Mouse (Mus musculus): Measurements from ENCODE around the gene Fam92a. TPM values are rescaled to one million over a fixed set of nuclear protein-coding genes. Genes with fewer than 3 reads are reported as not detected.
"Not testable (repeated sequence)": the region's sequence is repeated elsewhere in the genome, so short reads cannot be mapped to it uniquely, and the experiment has no call there.

Fam92a gene
- 92.7 and 103 TPM in 2 replicates for polyA plus RNA-seq (2015; fragmentation: Nextera tagmentation; extraction: Ambion mirVana)

DNA sequence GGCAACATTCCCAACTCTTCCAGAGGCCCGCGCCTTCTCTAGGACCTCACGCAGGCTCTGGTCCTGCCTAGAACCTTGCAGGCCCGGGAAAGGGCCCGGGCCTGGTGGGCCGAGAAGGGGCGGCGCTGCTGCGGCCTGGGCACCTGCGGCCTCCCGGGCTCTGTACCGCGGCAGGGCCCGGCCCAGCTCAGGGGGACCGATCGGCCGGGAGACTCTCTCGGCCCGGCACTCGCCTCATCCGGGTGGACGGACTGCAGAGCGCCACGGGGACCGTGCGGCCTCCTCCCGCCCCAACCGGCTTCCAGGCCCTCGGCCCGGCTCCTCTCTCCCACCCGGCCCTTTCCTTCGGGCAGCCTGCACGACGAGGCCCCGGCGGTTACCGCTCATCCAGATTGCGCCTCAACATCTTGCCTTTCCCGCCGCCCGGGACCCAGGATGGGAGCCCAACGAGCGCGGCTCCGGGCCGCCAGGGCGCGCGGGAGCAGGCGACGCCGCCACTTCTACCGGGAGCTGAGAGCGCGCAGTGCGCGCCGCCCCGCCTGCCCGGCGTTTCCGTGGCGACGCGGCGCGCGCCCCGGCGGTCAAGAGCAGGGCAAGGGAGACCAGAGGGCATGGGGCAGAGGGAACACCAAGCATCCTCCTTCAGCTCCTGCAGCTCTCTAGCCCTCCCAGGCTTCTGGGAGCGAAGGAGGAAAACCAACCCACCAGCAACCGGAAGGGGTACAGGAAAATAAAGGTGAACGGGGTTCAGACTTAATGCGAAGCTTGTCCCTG, at the start of gene Fam92a:
Gene Fam92a, minus strand, starts transcription at position 698 of the 774 bp plus-strand sequence.
- WGBS: under 1% methylated on average over 52 of the region's 74 CpGs
- H3K4me2 ChIP-seq: peak within 1 kb of the TSS; percentile 74
- H3K4me1 ChIP-seq (replicated peaks): peaks cover 14% of the 10 kb centered on the region
- ATAC-seq (ENCODE audit: low FRiP score): peak; percentile 94
- peak within 1 kb of the TSS; percentile 82 for H3K4me3 ChIP-seq
- H3K9ac ChIP-seq: peak within 1 kb of the TSS; percentile 98
- H3K36me3 ChIP-seq: peaks cover 16% of the 10 kb centered on the region
- H3K9me3 ChIP-seq: no peaks in the 10 kb centered on the region
- peak within 1 kb of the TSS; percentile 95 for H3K27ac ChIP-seq
- no peaks in the 10 kb centered on the region for H3K27me3 ChIP-seq

DNA sequence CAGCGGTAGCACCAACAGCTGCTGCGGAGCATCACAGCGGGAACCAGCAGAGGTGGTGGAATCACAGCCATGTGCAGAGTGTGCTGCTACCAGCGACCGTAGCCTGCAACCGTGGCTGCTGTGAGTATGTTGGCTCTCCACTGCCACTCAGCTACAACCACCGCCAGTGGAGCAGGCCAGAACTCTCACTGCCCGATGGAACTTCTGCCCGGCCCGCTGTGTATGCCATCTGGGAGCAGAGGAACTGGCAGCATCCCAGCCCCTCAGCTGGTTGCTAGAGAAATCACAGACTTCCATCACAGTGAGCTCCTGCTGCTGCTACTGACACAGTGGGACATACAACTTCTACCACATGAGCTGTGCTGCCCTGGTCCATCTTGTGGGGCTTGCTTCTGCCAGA, 7.2 kb upstream of the Fam92a start:
- no peaks in the 10 kb centered on the region for H3K4me1 ChIP-seq (replicated peaks)
- no peak overlapping the region for H3K4me2 ChIP-seq
- no peak overlapping the region for H3K27ac ChIP-seq
- no peak for ATAC-seq (ENCODE audit: low FRiP score)
- H3K4me3 ChIP-seq: no peak overlapping the region
- WGBS: 89% methylated on average over 10 of the region's 10 CpGs
- H3K27me3 ChIP-seq: no peaks in the 10 kb centered on the region
- H3K9me3 ChIP-seq: no peaks in the 10 kb centered on the region
- no peaks in the 10 kb centered on the region for H3K36me3 ChIP-seq
- no peak overlapping the region for H3K9ac ChIP-seq

DNA sequence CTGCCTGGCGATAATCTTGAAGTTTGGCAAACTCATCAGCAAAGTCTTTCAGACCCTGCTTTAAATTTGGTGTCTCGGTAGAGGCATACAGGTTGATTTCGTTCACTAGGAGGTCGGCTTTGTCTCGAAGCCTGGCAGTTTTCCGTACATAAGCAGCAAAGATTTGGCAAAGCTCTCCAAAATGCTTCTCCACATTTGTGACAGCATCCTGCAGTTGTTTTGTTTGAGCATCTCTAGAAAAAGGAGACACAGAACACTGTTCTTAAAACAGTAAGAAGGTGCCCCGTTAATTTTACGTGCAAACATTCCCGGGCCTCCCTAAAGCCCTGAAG, 863 bp downstream of the Fam92a start:
- no peaks in the 10 kb centered on the region for H3K27me3 ChIP-seq
- no peaks in the 10 kb centered on the region for H3K9me3 ChIP-seq
- peak overlapping the region; percentile 95 for H3K27ac ChIP-seq
- H3K9ac ChIP-seq: peak overlapping the region; percentile 98
- ATAC-seq (ENCODE audit: low FRiP score): no peak
- H3K36me3 ChIP-seq: peaks cover 22% of the 10 kb centered on the region
- peak overlapping the region; percentile 74 for H3K4me2 ChIP-seq
- 15% methylated on average over 9 of the region's 9 CpGs for WGBS
- peak overlapping the region; percentile 82 for H3K4me3 ChIP-seq
- peaks cover 14% of the 10 kb centered on the region for H3K4me1 ChIP-seq (replicated peaks)

DNA sequence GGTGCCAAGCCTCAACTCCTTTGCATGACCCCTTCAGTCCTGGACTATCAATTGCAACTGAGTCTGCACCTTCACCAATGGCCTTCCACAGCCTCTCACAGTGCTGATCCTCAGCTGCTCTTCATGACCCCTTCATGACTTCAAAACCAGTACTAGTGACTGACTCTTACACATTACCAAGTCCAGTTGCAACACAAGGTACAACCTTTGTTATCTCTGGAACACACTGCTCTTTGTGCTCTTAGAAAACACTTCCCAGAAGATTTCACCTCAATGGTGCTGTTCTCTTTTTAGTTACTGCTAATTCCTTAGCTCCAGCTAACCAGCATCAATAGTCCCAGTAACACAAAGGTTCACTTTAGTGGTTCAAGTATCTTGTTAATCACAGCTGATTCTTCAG, 24.2 kb downstream of the Fam92a start:
- Histone ChIP-seq H3K4me3 (no peak overlapping the region), H3K4me1 (replicated peaks) (no peaks in the 10 kb centered on the region), H3K4me2 (no peak overlapping the region), H3K36me3 (peaks cover 34% of the 10 kb centered on the region), H3K27ac (no peak overlapping the region), H3K9me3 (peaks cover 5% of the 10 kb centered on the region; the same call in 1 of the 2 replicates), H3K27me3 (no peaks in the 10 kb centered on the region), H3K9ac (no peak overlapping the region)
- no peak for ATAC-seq (ENCODE audit: low FRiP score)

DNA sequence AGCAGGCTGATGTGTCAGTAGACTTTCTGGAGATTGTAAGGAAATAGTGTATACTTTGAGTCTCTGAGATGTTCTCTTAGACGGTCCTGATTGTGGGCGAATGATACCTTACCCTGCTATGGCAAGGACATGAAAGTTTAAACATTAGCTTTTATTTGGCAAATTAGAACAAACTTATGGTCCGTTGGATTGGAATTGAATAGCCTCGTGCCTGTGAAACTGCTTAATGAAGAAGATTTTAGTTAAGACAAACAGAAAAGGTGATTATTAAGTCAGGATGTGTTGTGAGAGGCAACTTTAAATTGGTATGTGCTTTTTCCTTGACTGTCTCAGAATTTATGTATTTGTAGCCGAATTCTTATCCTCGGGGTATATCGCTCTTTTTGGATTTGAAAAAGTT, 30.3 kb downstream of the Fam92a start:
- peak overlapping the region; percentile 36 for H3K4me2 ChIP-seq
- not testable (repeated sequence) for H3K27ac ChIP-seq; H3K36me3 ChIP-seq; H3K27me3 ChIP-seq; H3K9ac ChIP-seq; H3K4me3 ChIP-seq; H3K4me1 ChIP-seq (replicated peaks); ATAC-seq (ENCODE audit: low FRiP score); H3K9me3 ChIP-seq
- whole genome bisulfite sequencing: 94% methylated on average over 7 of the region's 7 CpGs

DNA sequence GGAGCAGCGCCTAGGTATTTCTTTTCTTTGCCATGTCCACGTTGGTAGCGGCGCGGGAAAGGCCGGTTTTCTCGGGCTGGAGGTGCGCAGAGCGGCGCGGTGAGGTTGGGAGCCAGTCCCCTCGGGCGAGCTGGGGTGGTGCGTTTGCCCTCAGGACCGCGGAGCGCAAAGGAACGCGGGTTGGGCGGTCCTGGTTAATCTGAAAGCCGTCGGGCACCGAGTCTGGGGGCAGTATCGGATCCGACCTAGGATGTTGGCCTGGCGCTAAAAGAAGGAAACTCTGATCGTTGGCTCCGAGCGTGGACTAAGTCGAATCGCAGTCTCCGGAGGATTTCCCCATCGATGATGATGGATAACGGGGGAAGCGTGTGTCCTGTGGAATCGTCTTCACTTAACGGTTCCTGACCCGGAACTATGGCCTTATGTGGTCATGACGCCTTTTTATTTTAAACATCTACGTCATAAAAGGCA, 31.2 kb downstream of the Fam92a start:
- ATAC-seq (ENCODE audit: low FRiP score): peak; percentile 91
- not testable (repeated sequence) for H3K9me3 ChIP-seq; H3K27me3 ChIP-seq; H3K27ac ChIP-seq; H3K36me3 ChIP-seq; H3K4me1 ChIP-seq (replicated peaks)
- H3K4me2 ChIP-seq: peak overlapping the region; percentile 49
- peak overlapping the region; percentile 46 for H3K4me3 ChIP-seq
- peak overlapping the region; percentile 74 for H3K9ac ChIP-seq
- 14% methylated on average over 23 of the region's 40 CpGs for WGBS

DNA sequence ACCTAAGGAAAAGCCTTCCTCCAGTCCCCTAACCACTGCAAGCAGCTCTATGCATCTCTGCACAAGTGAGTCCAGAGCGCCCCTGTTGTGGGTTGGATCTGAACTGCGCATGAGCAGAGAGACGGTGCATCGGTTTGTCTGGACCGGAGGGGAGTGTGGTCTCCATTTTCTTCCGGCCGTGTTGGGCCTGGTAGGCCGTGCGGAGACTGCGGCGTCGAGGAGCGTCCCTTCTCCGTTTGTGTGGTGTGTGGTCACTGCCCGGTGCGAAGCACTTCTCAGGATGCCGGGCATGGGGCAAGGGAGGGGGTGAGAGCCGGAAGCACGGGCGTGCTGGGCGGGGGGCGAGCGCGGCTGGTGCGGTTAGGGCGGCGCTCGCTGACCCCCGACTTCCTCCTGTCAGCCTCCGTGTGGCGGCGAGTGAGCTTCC, 31.7 kb downstream of the Fam92a start, which contains the start of gene Rbm12b1:
Gene Rbm12b1, plus strand, starts transcription at position 124 of the 427 bp plus-strand sequence.
- H3K4me1 ChIP-seq (replicated peaks); H3K27me3 ChIP-seq; H3K36me3 ChIP-seq; H3K9me3 ChIP-seq: not testable (repeated sequence)
- Histone ChIP-seq H3K27ac (peak within 1 kb of the TSS; percentile 82), H3K4me3 (peak within 1 kb of the TSS; percentile 46), H3K4me2 (peak within 1 kb of the TSS; percentile 49), H3K9ac (peak within 1 kb of the TSS; percentile 74)
- 4% methylated on average over 19 of the region's 32 CpGs for WGBS
- peak; percentile 99 for ATAC-seq (ENCODE audit: low FRiP score)

Other genes with a start within 250 kb of the Fam92a start
- 0.60 and 0.64 TPM in 2 replicates for gene Gm10604, start 190.8 kb downstream of the Fam92a start, polyA plus RNA-seq (2015; fragmentation: Nextera tagmentation; extraction: Ambion mirVana)
- 17.7 and 19.9 TPM in 2 replicates for gene Rbm12b2, start 82.6 kb downstream of the Fam92a start, polyA plus RNA-seq (2015; fragmentation: Nextera tagmentation; extraction: Ambion mirVana)
- gene Rbm12b1, start 31.8 kb downstream of the Fam92a start, polyA plus RNA-seq (2015; fragmentation: Nextera tagmentation; extraction: Ambion mirVana): 8.9 and 9.5 TPM in 2 replicates